Mouse (Mus musculus) C2C12 (cell line): ENCODE data around the gene Igsf21.

Experiments
- CEBPB ChIP-seq: IDR thresholded peaks from one replicate; pipeline ENCODE4 v1.6.1; 2011; ENCODE audit warnings: low read depth, mild to moderate bottlenecking, control low read depth, moderate library complexity
- CTCF ChIP-seq: IDR thresholded peaks from one replicate; pipeline ENCODE4 v1.5.1; 2011; ENCODE audit not compliant: control insufficient read depth, insufficient read depth, insufficient read length
- FOSL1 ChIP-seq: IDR thresholded peaks from one replicate; pipeline ENCODE4 v1.8.0; 2011; ENCODE audit warnings: mild to moderate bottlenecking, low read length; ENCODE audit not compliant: poor library complexity, insufficient read depth, severe bottlenecking
- MAX ChIP-seq: IDR thresholded peaks from one replicate; pipeline ENCODE4 v1.6.1; 2011; ENCODE audit warnings: mild to moderate bottlenecking, control low read depth
- MYOD1 ChIP-seq: IDR thresholded peaks from one replicate; pipeline ENCODE4 v1.6.1; 2011; ENCODE audit warnings: low read depth; ENCODE audit not compliant: control insufficient read depth, insufficient read length
- MYOG ChIP-seq: IDR thresholded peaks from one replicate; pipeline ENCODE4 v1.6.1; 2011; ENCODE audit not compliant: control insufficient read depth, insufficient read length; ENCODE audit errors: extremely low read depth
- USF1 ChIP-seq: IDR thresholded peaks from one replicate; pipeline ENCODE4 v1.6.1; 2011; ENCODE audit warnings: low read depth, mild to moderate bottlenecking, control low read depth, moderate library complexity

DNA sequence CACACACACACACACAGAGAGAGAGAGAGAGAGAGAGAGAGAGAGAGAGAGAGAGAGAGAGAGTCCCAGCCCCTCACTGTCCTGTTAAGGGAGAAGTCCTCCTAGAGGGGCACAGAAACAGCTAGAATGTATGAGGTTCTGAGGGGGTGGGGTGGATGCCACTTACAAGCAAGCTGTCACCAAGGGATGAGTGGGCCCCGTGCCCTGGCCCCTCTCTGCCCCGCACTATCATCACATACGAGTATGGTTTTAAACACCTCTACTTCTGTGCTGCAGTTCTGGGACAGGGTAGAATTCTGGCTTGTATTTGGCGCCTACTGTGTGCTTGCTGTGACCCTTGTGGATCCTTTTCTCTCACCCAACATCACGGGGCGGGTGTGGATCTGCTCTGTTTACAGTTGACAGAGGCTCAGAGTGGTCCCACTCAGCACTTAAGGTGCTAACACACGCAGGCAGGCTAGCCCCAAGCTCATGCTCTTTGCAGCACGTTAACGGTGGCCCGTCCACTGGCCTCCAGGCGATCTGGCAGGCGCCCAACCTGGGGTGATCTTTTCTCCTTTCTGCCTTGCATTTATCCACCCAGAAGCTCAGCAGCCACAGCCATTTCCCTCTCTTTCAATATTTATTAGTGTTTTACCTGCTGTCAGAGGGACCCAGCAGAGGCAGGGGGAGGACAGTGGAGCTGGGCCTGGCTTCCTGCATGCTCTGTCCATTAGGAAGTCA, 116.9 kb downstream of the Igsf21 start:
- TF ChIP-seq USF1 = no peak
- TF ChIP-seq CEBPB = no peak
- no peak for TF ChIP-seq CTCF
- no peak for TF ChIP-seq MAX
- TF ChIP-seq MYOD1 = no peak
- TF ChIP-seq MYOG = no peak
- TF ChIP-seq FOSL1 = no peak
